Mouse (Mus musculus) MEL (cell line): Measurements from ENCODE around the gene Sart1. TPM values are rescaled to one million over a fixed set of nuclear protein-coding genes. Genes with fewer than 3 reads are reported as not detected.

Experiments used
- DNase-seq: peaks from one replicate; pipeline ENCODE4 v3.0.0; 2011; ENCODE audit warnings: low read depth, low spot score
- H3K27ac ChIP-seq: 2 replicates; pipeline ENCODE4 v1.5.1; 2012; ENCODE audit warnings: low read depth, mild to moderate bottlenecking, control low read depth, low read length, moderate library complexity; ENCODE audit not compliant: control insufficient read depth
- H3K27me3 ChIP-seq, 2 experiments: fragments of 150-350 bp in 1 of 2; sonication (generic) in 1 of 2; 2 replicates each; pipeline ENCODE4 v1.6.1; 2012; ENCODE audit warnings: low read length in 2 of 2, mild to moderate bottlenecking in 2 of 2, improper control_type of control experiment in 1 of 2, moderate library complexity in 1 of 2; ENCODE audit not compliant: insufficient read depth in 2 of 2, control insufficient read depth in 1 of 2
- H3K36me3 ChIP-seq, 2 experiments: 2 replicates each; pipeline ENCODE4 v1.6.1; 2012 to 2014; ENCODE audit warnings: low read length in 2 of 2, improper control_type of control experiment in 1 of 2, inconsistent platforms in 1 of 2, mild to moderate bottlenecking in 1 of 2; ENCODE audit not compliant: insufficient read depth in 2 of 2, control insufficient read depth in 1 of 2
- H3K4me1 ChIP-seq, 2 experiments: fragments of 150-350 bp in 1 of 2; sonication (generic) in 1 of 2; 2 replicates each; pipeline ENCODE4 v1.6.1; 2012; ENCODE audit warnings: low read length in 2 of 2, improper control_type of control experiment in 1 of 2, mild to moderate bottlenecking in 1 of 2; ENCODE audit not compliant: insufficient read depth in 2 of 2, control insufficient read depth in 1 of 2
- H3K4me3 ChIP-seq, 2 experiments: fragments of 150-350 bp in 1 of 2; sonication (generic) in 1 of 2; 2 replicates each; pipeline ENCODE4 v1.5.1; 2012; ENCODE audit warnings: low read depth in 2 of 2, low read length in 2 of 2, mild to moderate bottlenecking in 2 of 2, moderate library complexity in 2 of 2, control low read depth in 1 of 2, improper control_type of control experiment in 1 of 2; ENCODE audit not compliant: control insufficient read depth in 1 of 2, insufficient read depth in 1 of 2
- H3K79me2 ChIP-seq: 2 replicates; pipeline ENCODE4 v1.6.1; 2012; ENCODE audit warnings: mild to moderate bottlenecking, low read length, moderate library complexity; ENCODE audit not compliant: control insufficient read depth, poor library complexity, insufficient read depth
- H3K9ac ChIP-seq: 2 replicates; pipeline ENCODE4 v1.6.1; 2012; ENCODE audit warnings: low read depth, mild to moderate bottlenecking, control low read depth, low read length, moderate library complexity; ENCODE audit not compliant: control insufficient read depth, poor library complexity, severe bottlenecking
- H3K9me3 ChIP-seq: fragments of 150-350 bp; sonication (generic); replicated peaks from 2 replicates; pipeline ENCODE4 v1.6.1; 2012; ENCODE audit warnings: mild to moderate bottlenecking, low read length, improper control_type of control experiment, moderate library complexity; ENCODE audit not compliant: insufficient read depth
- BHLHE40 ChIP-seq: IDR thresholded peaks from 2 replicates; pipeline ENCODE4 v1.6.1; 2012; ENCODE audit warnings: low read depth, mild to moderate bottlenecking, inconsistent platforms, low read length, improper control_type of control experiment, borderline replicate concordance
- CHD1 ChIP-seq: IDR thresholded peaks from 2 replicates; pipeline ENCODE4 v1.6.1; 2012; ENCODE audit warnings: low read depth, mild to moderate bottlenecking, inconsistent platforms, low read length, improper control_type of control experiment
- CTCF ChIP-seq, 3 experiments: IDR thresholded peaks in 2 of 3; conservative IDR thresholded peaks in 1 of 3; 2 replicates each; pipeline ENCODE4 v1.5.1; 2011 to 2012; ENCODE audit warnings: low read length in 3 of 3, low read depth in 2 of 3, mild to moderate bottlenecking in 2 of 3, improper control_type of control experiment in 1 of 3, inconsistent platforms in 1 of 3, mixed read lengths in 1 of 3, moderate library complexity in 1 of 3; ENCODE audit not compliant: control insufficient read depth in 1 of 3, insufficient read depth in 1 of 3, poor library complexity in 1 of 3, severe bottlenecking in 1 of 3
- E2F4 ChIP-seq: IDR thresholded peaks from 2 replicates; pipeline ENCODE4 v1.6.1; 2011; ENCODE audit warnings: low read depth, low read length, improper control_type of control experiment, borderline replicate concordance
- ELF1 ChIP-seq: IDR thresholded peaks from 2 replicates; pipeline ENCODE4 v1.6.1; 2014; ENCODE audit warnings: low read depth, mild to moderate bottlenecking, inconsistent platforms, low read length, improper control_type of control experiment, moderate library complexity
- EP300 ChIP-seq, 2 experiments: IDR thresholded peaks; 2 replicates each; pipeline ENCODE4 v1.6.1; 2011; ENCODE audit warnings: improper control_type of control experiment in 2 of 2, low read length in 2 of 2, low read depth in 1 of 2, mild to moderate bottlenecking in 1 of 2
- ETS1 ChIP-seq: IDR thresholded peaks from 2 replicates; pipeline ENCODE4 v1.6.1; 2012; ENCODE audit warnings: low read depth, mild to moderate bottlenecking, inconsistent platforms, low read length, improper control_type of control experiment, moderate library complexity
- GABPA ChIP-seq: IDR thresholded peaks from 2 replicates; pipeline ENCODE4 v1.6.1; 2012; ENCODE audit warnings: low read depth, mild to moderate bottlenecking, inconsistent platforms, low read length, improper control_type of control experiment, moderate library complexity
- GATA1 ChIP-seq: IDR thresholded peaks from 2 replicates; pipeline ENCODE4 v1.6.1; 2011; ENCODE audit warnings: low read depth, low read length, improper control_type of control experiment
- HCFC1 ChIP-seq: IDR thresholded peaks from 2 replicates; pipeline ENCODE4 v1.6.1; 2012; ENCODE audit warnings: low read depth, mild to moderate bottlenecking, inconsistent platforms, low read length, improper control_type of control experiment, moderate library complexity
- JUND ChIP-seq: IDR thresholded peaks from 2 replicates; pipeline ENCODE4 v1.6.1; 2011; ENCODE audit warnings: low read depth, mild to moderate bottlenecking, improper control_type of control experiment, low read length
- KAT2A ChIP-seq: conservative IDR thresholded peaks from 2 replicates; pipeline ENCODE4 v1.6.1; 2012; ENCODE audit warnings: low read depth, low read length, improper control_type of control experiment, inconsistent platforms
- MAFK ChIP-seq: IDR thresholded peaks from 2 replicates; pipeline ENCODE4 v1.6.1; 2011; ENCODE audit warnings: low read depth, mild to moderate bottlenecking, low read length, improper control_type of control experiment, borderline replicate concordance
- MAX ChIP-seq: IDR thresholded peaks from 2 replicates; pipeline ENCODE4 v1.6.1; 2011; ENCODE audit warnings: low read length, improper control_type of control experiment
- MAZ ChIP-seq: IDR thresholded peaks from 2 replicates; pipeline ENCODE4 v1.6.1; 2012; ENCODE audit warnings: low read depth, mild to moderate bottlenecking, inconsistent platforms, low read length, improper control_type of control experiment
- MEF2A ChIP-seq: IDR thresholded peaks from 2 replicates; pipeline ENCODE4 v1.6.1; 2014; ENCODE audit warnings: low read depth, mild to moderate bottlenecking, inconsistent platforms, low read length, improper control_type of control experiment; ENCODE audit not compliant: poor library complexity, insufficient replicate concordance, severe bottlenecking; ENCODE audit errors: extremely low read depth
- MXI1 ChIP-seq: IDR thresholded peaks from 2 replicates; pipeline ENCODE4 v1.6.1; 2011; ENCODE audit warnings: mild to moderate bottlenecking, low read depth, low read length, improper control_type of control experiment
- MYB ChIP-seq: IDR thresholded peaks from 2 replicates; pipeline ENCODE4 v1.6.1; 2011; ENCODE audit warnings: mild to moderate bottlenecking, low read depth, low read length, improper control_type of control experiment
- MYC ChIP-seq: IDR thresholded peaks from 2 replicates; pipeline ENCODE4 v1.6.1; 2011; ENCODE audit warnings: low read depth, mild to moderate bottlenecking, low read length, improper control_type of control experiment, moderate library complexity
- NELFE ChIP-seq: IDR thresholded peaks from 2 replicates; pipeline ENCODE4 v1.6.1; 2011; ENCODE audit warnings: low read depth, low read length, improper control_type of control experiment
- NRF1 ChIP-seq: IDR thresholded peaks from 2 replicates; pipeline ENCODE4 v1.6.1; 2014; ENCODE audit warnings: low read depth, mild to moderate bottlenecking, inconsistent platforms, low read length, improper control_type of control experiment, moderate library complexity; ENCODE audit not compliant: poor library complexity, insufficient read depth, severe bottlenecking
- POLR2AphosphoS2 ChIP-seq: IDR thresholded peaks from 2 replicates; pipeline ENCODE4 v1.6.1; 2011; ENCODE audit warnings: low read length, improper control_type of control experiment
- POLR2AphosphoS5 ChIP-seq: IDR thresholded peaks from 2 replicates; pipeline ENCODE4 v1.6.1; 2012; ENCODE audit warnings: low read depth, borderline replicate concordance, mild to moderate bottlenecking, inconsistent platforms, low read length, moderate library complexity, mixed read lengths
- RAD21 ChIP-seq: IDR thresholded peaks from 2 replicates; pipeline ENCODE4 v1.6.1; 2011; ENCODE audit warnings: mild to moderate bottlenecking, low read depth, low read length, improper control_type of control experiment
- RCOR1 ChIP-seq: IDR thresholded peaks from 2 replicates; pipeline ENCODE4 v1.6.1; 2012; ENCODE audit warnings: low read depth, mild to moderate bottlenecking, inconsistent platforms, low read length, improper control_type of control experiment
- SIN3A ChIP-seq: IDR thresholded peaks from 2 replicates; pipeline ENCODE4 v1.6.1; 2012; ENCODE audit warnings: low read length, improper control_type of control experiment, inconsistent platforms
- SMC3 ChIP-seq: IDR thresholded peaks from 2 replicates; pipeline ENCODE4 v1.6.1; 2011; ENCODE audit warnings: low read depth, low read length, improper control_type of control experiment
- TAL1 ChIP-seq: IDR thresholded peaks from 2 replicates; pipeline ENCODE4 v1.6.1; 2012; ENCODE audit warnings: mild to moderate bottlenecking, inconsistent platforms, low read length, moderate library complexity, mixed read lengths
- TBP ChIP-seq: IDR thresholded peaks from 2 replicates; pipeline ENCODE4 v1.8.0; 2011; ENCODE audit warnings: low read depth, low read length, improper control_type of control experiment
- UBTF ChIP-seq: IDR thresholded peaks from 2 replicates; pipeline ENCODE4 v1.6.1; 2012; ENCODE audit warnings: low read depth, mild to moderate bottlenecking, inconsistent platforms, low read length, improper control_type of control experiment, moderate library complexity, borderline replicate concordance; ENCODE audit not compliant: insufficient read depth
- USF1 ChIP-seq: IDR thresholded peaks from 2 replicates; pipeline ENCODE4 v1.6.1; 2014; ENCODE audit warnings: low read depth, mild to moderate bottlenecking, inconsistent platforms, low read length, improper control_type of control experiment, moderate library complexity
- USF2 ChIP-seq, 2 experiments: IDR thresholded peaks; 2 replicates each; pipeline ENCODE4 v1.6.1; 2011 to 2012; ENCODE audit warnings: improper control_type of control experiment in 2 of 2, low read length in 2 of 2, borderline replicate concordance in 1 of 2, inconsistent platforms in 1 of 2, low read depth in 1 of 2, mild to moderate bottlenecking in 1 of 2; ENCODE audit not compliant: insufficient read depth in 1 of 2
- ZC3H11A ChIP-seq: IDR thresholded peaks from 2 replicates; pipeline ENCODE4 v1.6.1; 2012; ENCODE audit warnings: low read depth, mild to moderate bottlenecking, inconsistent platforms, low read length, improper control_type of control experiment
- ZMIZ1 ChIP-seq: IDR thresholded peaks from 2 replicates; pipeline ENCODE4 v1.6.1; 2012; ENCODE audit warnings: low read depth, mild to moderate bottlenecking, inconsistent platforms, low read length, improper control_type of control experiment, moderate library complexity
- ZNF384 ChIP-seq: IDR thresholded peaks from 2 replicates; pipeline ENCODE4 v1.6.1; 2012; ENCODE audit warnings: low read depth, mild to moderate bottlenecking, inconsistent platforms, low read length, improper control_type of control experiment
- polyA plus RNA-seq, 2 experiments: library from polyadenylated mRNA; stranded (reverse) in 1 of 2; unstranded in 1 of 2; fragments of >175 nt in 1 of 2; fragments of >200 nt in 1 of 2; gene quantifications; 2 replicates each; pipeline versions ENCODE4 v1.2.1 to v1.2.4; 2012; ENCODE audit warnings: low replicate concordance in 2 of 2, low read depth in 1 of 2; ENCODE audit not compliant: insufficient read length in 2 of 2, insufficient read depth in 1 of 2, missing spikeins in 1 of 2
- total RNA-seq: library from RNA; depleted of rRNA; stranded (reverse); fragments of 300-350 nt; gene quantifications from 2 replicates; pipeline ENCODE4 v1.2.3, GENCODE M21; 2012; rRNA removed

Gene Sart1
- total RNA-seq, result 114 and 117 TPM in 2 replicates
- polyA plus RNA-seq, result 100 to 1,000 TPM in 1 of 2 experiments, not detected in 1; 141 TPM

DNA sequence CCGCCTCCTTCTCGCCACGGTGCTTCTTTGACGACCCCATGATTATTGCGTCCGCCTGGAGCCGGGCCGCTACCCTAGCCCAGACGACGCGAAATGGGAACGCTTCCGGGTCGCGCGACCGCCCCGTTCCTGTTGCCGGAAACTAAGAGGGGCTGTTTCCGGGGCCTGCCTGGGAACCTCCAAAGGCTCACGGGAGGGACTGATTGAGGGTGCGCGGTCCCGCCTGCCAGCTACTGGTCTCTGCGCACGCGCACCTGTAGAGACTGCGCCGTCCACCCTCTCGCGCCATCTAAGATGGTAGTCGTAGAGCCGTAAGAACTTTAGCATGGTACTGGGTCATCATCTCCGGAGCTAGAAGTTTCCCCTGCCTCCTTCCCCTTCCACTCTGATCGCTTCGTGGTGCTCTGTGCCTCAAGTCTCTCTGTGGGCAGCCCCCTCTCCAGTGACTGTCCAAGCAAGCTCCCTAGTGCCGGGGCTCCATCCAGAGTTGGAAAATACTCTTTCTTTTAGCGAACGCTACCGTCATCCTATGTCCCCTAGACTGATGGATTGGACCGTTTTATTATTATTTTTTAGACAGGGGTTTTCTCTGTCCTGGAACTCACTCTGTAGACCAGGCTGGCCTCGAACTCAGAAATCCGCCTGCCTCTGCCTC, at the start of gene Sart1:
TSS of gene Sart1 (minus strand) at position 116 of the 655 bp plus-strand sequence.
- peak within 1 kb of the TSS; percentile 98 for H3K27ac ChIP-seq
- H3K4me3 ChIP-seq, result peak within 1 kb of the TSS; percentile 70 to 92
- no peaks in the 10 kb centered on the region for H3K9me3 ChIP-seq
- DNase-seq, result peak; percentile 98
- peak within 1 kb of the TSS; percentile 96 for H3K9ac ChIP-seq
- H3K4me1 ChIP-seq, result peaks cover 3 to 26% of the 10 kb centered on the region in 2 experiments; a peak in 3 of 4 replicates
- peaks cover 0 to 13% of the 10 kb centered on the region in 2 experiments; a peak in 2 of 4 replicates for H3K36me3 ChIP-seq
- H3K27me3 ChIP-seq, result no peaks in the 10 kb centered on the region
- peaks cover 39% of the 10 kb centered on the region for H3K79me2 ChIP-seq
- TF ChIP-seq E2F4 (peak; percentile 36; the same call in 1 of the 2 replicates), TAL1 (no peak), MAZ (peak; percentile 59; the same call in 1 of the 2 replicates), TBP (peak; percentile 95), SMC3 (no peak), RCOR1 (no peak), ZC3H11A (no peak), MAX (no peak; the same call in 1 of the 2 replicates), CHD1 (no peak), USF1 (peak; percentile 30; the same call in 1 of the 2 replicates), ZMIZ1 (peak; percentile 82), POLR2AphosphoS5 (0 out of 2 replicates have a peak, but pooled peaks have one; percentile 52), MXI1 (no peak; the same call in 1 of the 2 replicates), GATA1 (no peak), NELFE (peak; percentile 94), ETS1 (peak; percentile 37; the same call in 1 of the 2 replicates), JUND (no peak), MYB (no peak), ELF1 (peak; percentile 97), POLR2AphosphoS2 (peak; percentile 77), MEF2A (no peak), USF2 (IDR thresholded peaks at IDR 0.05; ENCODE audit: borderline replicate concordance in 1 of 2, insufficient read depth in 1 of 2, low read depth in 1 of 2, low read length in 2 of 2) (no peak), RAD21 (no peak), UBTF (no peak), CTCF (IDR thresholded peaks at IDR 0.05 in 2 of 3, conservative IDR thresholded peaks at IDR 0.05 in 1 of 3; ENCODE audit: control insufficient read depth in 1 of 3, insufficient read depth in 1 of 3, low read depth in 2 of 3, low read length in 3 of 3, poor library complexity in 1 of 3, severe bottlenecking in 1 of 3) (no peak), EP300 (IDR thresholded peaks at IDR 0.05; ENCODE audit: low read depth in 1 of 2, low read length in 2 of 2) (no peak), BHLHE40 (no peak), HCFC1 (peak; percentile 96), GABPA (no peak), SIN3A (peak; percentile 91), ZNF384 (no peak), MYC (no peak), KAT2A (peak; percentile 86), NRF1 (peak; percentile 97), MAFK (no peak)
